Mouse (Mus musculus) cerebellum, adult 2 months (tissue): ENCODE results near the gene Polr2h. TPM values are rescaled to one million over a fixed set of nuclear protein-coding genes. Genes with fewer than 3 reads are reported as not detected.
"Not testable (repeated sequence)": the region's sequence is repeated elsewhere in the genome, so short reads cannot be mapped to it uniquely, and the experiment has no call there.

Experiments
- DNase-seq, 2 experiments: peaks; one replicate each; pipeline ENCODE4 v3.0.0; 2021
- H3K27ac ChIP-seq: fragments of 200-500 bp; 2 replicates; pipeline ENCODE4 v1.5.1; 2012; ENCODE audit warnings: low read length, control low read depth, inconsistent platforms; ENCODE audit not compliant: insufficient read depth
- H3K27me3 ChIP-seq: fragments of 200-500 bp; 2 replicates; pipeline ENCODE4 v1.6.1; 2012; ENCODE audit warnings: inconsistent platforms, mild to moderate bottlenecking, low read length, moderate library complexity; ENCODE audit not compliant: control insufficient read depth, insufficient read depth
- H3K4me1 ChIP-seq: fragments of 200-500 bp; 2 replicates; pipeline ENCODE4 v1.6.1; 2011; ENCODE audit warnings: low read length; ENCODE audit not compliant: control insufficient read depth, insufficient read depth
- H3K4me3 ChIP-seq: fragments of 200-500 bp; replicated peaks from 2 replicates; pipeline ENCODE3; 2011; ENCODE audit warnings: mild to moderate bottlenecking, low read depth, low read length, control low read depth; ENCODE audit not compliant: insufficient read depth
- CTCF ChIP-seq: fragments of 200-500 bp; IDR thresholded peaks from 2 replicates; pipeline ENCODE4 v1.5.1; 2011; ENCODE audit warnings: low read depth, mild to moderate bottlenecking, control low read depth, low read length, moderate library complexity, borderline replicate concordance; ENCODE audit not compliant: insufficient read depth
- POLR2A ChIP-seq: fragments of 200-500 bp; IDR thresholded peaks from 2 replicates; pipeline ENCODE4 v1.6.1; 2011; ENCODE audit warnings: low read length, control low read depth, borderline replicate concordance; ENCODE audit not compliant: insufficient read depth
- WGBS: fragments of 180-500 bp; shearing (Covaris S2); methylation state at CpG from one replicate; pipeline ENCODE4 v1.1.7; 2018; 5-methylcytosine and 5-hydroxymethylcytosine counted together
- polyA plus RNA-seq: library from polyadenylated mRNA; depleted of rRNA; stranded (reverse); fragments of >200 nt; gene quantifications from 2 replicates; pipeline ENCODE4 v1.2.3, GENCODE M21; 2012; rRNA removed

Polr2h gene
- polyA plus RNA-seq = 38.6 and 41.2 TPM in 2 replicates

DNA sequence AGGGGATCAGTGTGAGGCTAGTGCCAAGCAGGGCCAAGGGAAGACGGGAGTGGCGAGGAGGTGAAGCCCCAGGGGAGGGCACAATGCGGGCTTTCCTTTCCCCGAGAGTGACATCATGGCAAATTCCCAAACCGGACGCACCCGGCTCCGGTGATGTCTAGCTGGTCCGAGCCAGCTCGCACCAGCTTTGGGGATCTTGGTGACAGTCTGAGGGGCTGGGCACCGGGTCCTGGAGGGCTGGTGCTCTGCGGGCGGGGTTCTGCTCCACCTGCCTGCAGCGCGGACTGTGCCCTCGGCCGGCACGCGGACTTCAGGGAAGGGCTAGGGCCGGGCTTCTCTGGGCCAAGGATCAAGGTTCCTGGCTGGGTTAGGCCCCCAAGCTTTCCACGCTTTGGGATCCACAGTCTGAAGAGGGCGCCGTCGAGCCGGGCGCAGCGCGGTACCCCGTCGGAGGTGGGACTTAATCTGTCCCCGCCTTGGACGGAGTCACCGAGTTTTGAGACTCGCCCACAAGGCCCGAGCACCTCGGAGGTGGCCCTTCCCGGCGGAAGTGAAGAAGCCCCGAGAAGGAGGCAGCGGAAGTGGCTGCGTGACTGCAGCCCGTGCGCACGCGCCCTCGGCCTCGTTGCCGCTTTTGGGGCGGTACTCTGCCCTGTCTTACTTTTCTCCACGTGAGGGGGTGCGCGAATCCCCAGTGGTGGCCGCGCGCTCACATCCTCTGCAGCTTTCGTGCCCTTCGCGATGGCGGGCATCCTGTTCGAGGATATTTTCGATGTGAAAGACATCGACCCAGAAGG is at the start of gene Polr2h, which contains the start of gene Clcn2:
Gene Polr2h, plus strand, starts transcription at position 485 of the 797 bp plus-strand sequence.
Gene Clcn2, minus strand, starts transcription at position 566 of the 797 bp plus-strand sequence.
- peak; percentile 97 for DNase-seq
- no peaks in the 10 kb centered on the region for H3K27me3 ChIP-seq
- H3K27ac ChIP-seq = peak within 1 kb of the TSS; percentile 65
- peak within 1 kb of the TSS; percentile 85 for H3K4me3 ChIP-seq
- under 1% methylated on average over 62 of the region's 62 CpGs for WGBS
- peaks cover 17% of the 10 kb centered on the region for H3K4me1 ChIP-seq
- TF ChIP-seq POLR2A = peak; percentile 54; the same call in 1 of the 2 replicates
- peak; percentile 60; the same call in 1 of the 2 replicates for TF ChIP-seq CTCF

DNA sequence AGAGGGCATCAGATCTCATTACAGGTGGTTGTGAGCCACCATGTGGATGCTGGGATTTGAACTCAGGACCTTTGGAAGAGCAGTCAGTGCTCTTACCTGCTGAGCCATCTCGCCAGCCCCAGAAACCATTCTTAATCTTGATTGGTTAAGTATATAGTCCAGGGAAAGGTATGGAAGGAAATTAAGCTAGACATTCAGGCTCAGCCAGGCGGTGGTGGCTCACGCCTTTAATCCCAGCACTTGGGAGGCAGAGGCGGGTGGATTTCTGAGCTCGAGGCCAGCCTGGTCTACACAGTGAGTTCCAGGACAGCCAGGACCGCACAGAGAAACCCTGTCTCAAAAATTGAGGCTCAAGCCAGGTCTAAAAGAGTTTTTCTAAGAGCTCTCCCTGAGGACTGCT is 49.5 kb upstream of the Polr2h start, which contains the start of gene Eif4g1:
Gene Eif4g1, plus strand, starts transcription at position 301 of the 400 bp plus-strand sequence.
- not testable (repeated sequence) for H3K27ac ChIP-seq, H3K27me3 ChIP-seq, DNase-seq, H3K4me1 ChIP-seq, H3K4me3 ChIP-seq
- 93% methylated on average over 4 of the region's 6 CpGs for WGBS

DNA sequence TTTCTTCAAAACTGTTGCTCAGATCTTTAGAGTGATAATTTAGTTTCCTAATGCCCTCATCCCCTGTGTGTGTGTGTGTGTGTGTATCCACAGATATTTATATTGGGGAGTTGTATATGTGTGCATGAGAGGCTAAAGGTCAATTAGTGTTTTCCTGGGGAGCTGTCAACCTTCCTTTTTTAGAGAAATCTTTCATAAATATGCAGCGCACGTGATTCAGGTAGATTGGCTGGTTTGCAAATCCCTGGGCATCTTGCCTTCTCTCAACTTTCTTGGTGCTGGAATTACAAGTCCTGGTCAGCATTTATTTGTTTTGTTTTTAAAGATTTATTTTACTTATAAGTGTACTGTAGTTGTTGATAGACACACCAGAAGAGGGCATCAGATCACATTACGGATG is 47.2 kb upstream of the Polr2h start:
- H3K27ac ChIP-seq = no peak overlapping the region
- H3K4me3 ChIP-seq = no peak overlapping the region
- 87% methylated on average over 3 of the region's 3 CpGs for WGBS
- no peaks in the 10 kb centered on the region for H3K27me3 ChIP-seq
- H3K4me1 ChIP-seq = peaks cover 8% of the 10 kb centered on the region; the same call in 1 of the 2 replicates
- no peak for TF ChIP-seq POLR2A
- TF ChIP-seq CTCF = no peak
- DNase-seq = no peak

DNA sequence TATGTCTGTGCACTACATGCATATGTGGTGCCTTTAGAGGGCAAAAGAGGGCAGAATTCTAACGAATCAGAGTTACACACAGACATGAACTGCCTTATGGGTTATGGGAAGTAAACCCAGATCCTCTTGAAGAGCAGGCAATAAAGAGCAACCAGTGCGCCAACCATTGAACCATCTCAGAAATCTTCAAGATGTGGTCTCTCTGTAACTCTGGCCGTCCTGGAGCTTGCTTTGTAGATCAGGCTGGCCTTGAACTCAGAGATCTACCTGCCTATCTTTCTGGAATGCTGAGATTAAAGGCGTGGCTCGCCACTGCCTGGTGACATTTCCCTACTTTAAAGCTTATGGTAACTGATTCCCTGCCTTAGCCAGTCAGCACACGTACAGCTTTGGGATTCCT is 45.6 kb upstream of the Polr2h start:
- 24% methylated on average over 6 of the region's 6 CpGs for WGBS
- Histone ChIP-seq H3K4me1 (peaks cover 9% of the 10 kb centered on the region; the same call in 1 of the 2 replicates), H3K4me3 (no peak overlapping the region), H3K27me3 (no peaks in the 10 kb centered on the region), H3K27ac (no peak overlapping the region)
- no peak for DNase-seq
- TF ChIP-seq POLR2A (no peak), CTCF (no peak)

DNA sequence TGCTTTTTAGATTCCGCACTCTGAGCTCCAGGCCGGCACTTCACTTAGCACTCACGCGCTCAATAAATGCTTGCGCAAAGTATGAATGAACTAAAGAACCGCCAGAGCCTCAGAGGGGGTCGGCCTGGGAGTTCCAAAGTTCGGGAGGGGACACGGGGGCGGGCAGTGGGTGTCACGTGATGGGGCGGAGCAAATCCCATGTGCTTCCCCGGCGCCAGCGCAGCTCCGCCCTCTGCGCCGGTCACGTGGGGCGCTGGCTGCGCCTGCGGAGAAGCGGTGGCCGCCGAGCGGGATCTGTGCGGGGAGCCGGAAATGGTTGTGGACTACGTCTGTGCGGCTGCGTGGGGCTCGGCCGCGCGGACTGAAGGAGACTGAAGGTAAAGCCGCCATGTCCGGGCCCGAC is 45.0 kb upstream of the Polr2h start:
- DNase-seq = peak; percentile 95 to 96
- Histone ChIP-seq H3K27ac (no peak overlapping the region), H3K27me3 (no peaks in the 10 kb centered on the region), H3K4me1 (peaks cover 12% of the 10 kb centered on the region; the same call in 1 of the 2 replicates), H3K4me3 (peak overlapping the region; percentile 98)
- under 1% methylated on average over 34 of the region's 38 CpGs for WGBS
- TF ChIP-seq CTCF = no peak
- peak; percentile 64 for TF ChIP-seq POLR2A

DNA sequence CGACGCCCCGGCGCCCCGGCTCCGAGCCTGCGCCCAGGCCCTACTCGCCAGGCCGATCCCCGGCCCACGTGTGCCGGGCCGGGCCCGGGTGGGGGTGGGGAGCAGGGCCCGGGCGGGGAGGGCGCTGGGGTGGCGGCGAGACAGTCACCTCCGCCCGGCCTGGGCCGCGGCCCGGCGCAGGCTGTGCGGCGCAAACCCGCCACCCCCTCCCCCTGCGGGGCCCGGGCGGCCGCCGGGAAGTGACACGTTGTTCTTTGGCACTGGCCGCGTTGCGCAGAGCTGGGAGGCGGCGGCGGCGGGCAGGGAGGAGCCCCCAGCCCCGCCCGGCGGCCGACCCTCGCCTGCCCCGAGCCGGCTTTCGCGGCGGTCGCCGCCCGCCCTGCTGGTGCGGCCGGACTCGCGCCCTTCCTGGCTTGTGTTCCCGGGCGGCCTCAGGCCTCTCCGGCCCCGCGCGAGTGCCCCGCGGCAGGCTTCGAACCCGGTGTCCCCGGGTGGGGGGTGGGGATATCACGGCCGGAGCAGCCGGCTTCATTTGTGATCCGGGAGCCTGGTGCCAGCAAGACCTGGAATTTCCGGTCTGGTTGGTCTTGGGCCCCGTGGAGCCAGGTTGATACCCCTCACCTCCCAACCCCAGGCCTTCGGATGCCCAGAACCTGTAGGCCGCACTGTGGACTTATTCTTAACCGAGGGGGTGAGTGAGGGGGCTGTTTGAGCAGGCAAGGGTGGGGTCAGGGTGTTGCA is 44.3 kb upstream of the Polr2h start:
- Histone ChIP-seq H3K4me1 (peaks cover 19% of the 10 kb centered on the region), H3K4me3 (peak overlapping the region; percentile 72), H3K27ac (peak overlapping the region; percentile 58), H3K27me3 (no peaks in the 10 kb centered on the region)
- WGBS = 1% methylated on average over 59 of the region's 78 CpGs
- peak in 1 of 2 experiments; percentile 61 for DNase-seq
- no peak for TF ChIP-seq CTCF
- no peak for TF ChIP-seq POLR2A

DNA sequence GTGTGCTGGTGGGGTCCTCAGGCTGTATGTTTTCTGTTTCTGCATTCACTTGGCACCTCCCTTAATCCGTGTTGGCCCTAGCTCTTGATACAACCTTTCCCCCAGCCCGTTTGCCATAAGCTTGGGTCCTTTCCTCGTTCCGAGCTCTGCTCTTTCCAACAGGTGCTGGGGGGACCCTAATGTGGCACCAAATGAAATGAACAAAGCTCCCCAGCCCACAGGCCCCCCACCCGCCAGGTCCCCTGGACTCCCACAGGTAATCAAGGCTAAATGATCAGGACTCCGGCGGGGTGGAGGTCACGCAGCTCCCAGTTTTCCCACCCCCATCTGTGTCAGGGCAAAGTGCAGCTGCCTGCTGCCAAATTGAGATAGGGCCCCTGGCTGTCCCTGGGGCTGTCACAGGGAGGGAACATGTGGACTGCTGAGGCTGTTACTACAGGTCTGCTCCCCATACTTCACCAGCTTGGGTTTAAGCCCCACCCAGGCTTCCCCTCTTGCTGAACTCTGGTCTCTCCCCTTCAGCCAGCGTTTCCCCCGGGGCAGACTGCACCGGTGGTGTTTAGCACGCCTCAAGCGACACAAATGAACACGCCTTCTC is 43.7 kb upstream of the Polr2h start:
- WGBS = 5% methylated on average over 14 of the region's 14 CpGs
- TF ChIP-seq CTCF = no peak
- no peak for TF ChIP-seq POLR2A
- peak overlapping the region; percentile 58; the same call in 1 of the 2 replicates for H3K27ac ChIP-seq
- H3K27me3 ChIP-seq = no peaks in the 10 kb centered on the region
- H3K4me3 ChIP-seq = peak overlapping the region; percentile 72
- DNase-seq = peak in 1 of 2 experiments; percentile 32
- H3K4me1 ChIP-seq = peaks cover 19% of the 10 kb centered on the region
